Mouse (Mus musculus) heart, embryonic 14.5 days (tissue): ENCODE results near the gene Ppt2. TPM values are rescaled to one million over a fixed set of nuclear protein-coding genes. Genes with fewer than 3 reads are reported as not detected.

Source experiments
- ATAC-seq: fragments of 200-750 bp; cut with Nextera tagmentation; 2 replicates; pipeline ENCODE4 v1.8.0; 2017; ENCODE audit warnings: low read depth, moderate TSS enrichment; ENCODE audit not compliant: insufficient number of reproducible peaks, insufficient read depth, low FRiP score
- H3K27ac ChIP-seq, 2 experiments: fragments of 200-500 bp in 1 of 2; fragments of 300-500 bp in 1 of 2; sonication (generic) in 1 of 2; replicated peaks in 1 of 2; 2 replicates each; pipeline ENCODE4 v1.5.1; 2012 to 2014; ENCODE audit warnings: low read depth in 2 of 2, low read length in 2 of 2, control low read depth in 1 of 2, mild to moderate bottlenecking in 1 of 2, mixed read lengths in 1 of 2; ENCODE audit not compliant: control insufficient read depth in 1 of 2, insufficient read depth in 1 of 2
- H3K27me3 ChIP-seq: fragments of 300-500 bp; sonication (generic); 2 replicates; pipeline ENCODE4 v1.6.1; 2014; ENCODE audit warnings: mild to moderate bottlenecking, low read length, control low read depth; ENCODE audit not compliant: control insufficient read depth, insufficient read depth
- H3K36me3 ChIP-seq: fragments of 300-500 bp; sonication (generic); 2 replicates; pipeline ENCODE4 v1.6.1; 2014; ENCODE audit warnings: mild to moderate bottlenecking, control low read depth, low read length, mixed read lengths; ENCODE audit not compliant: control insufficient read depth, insufficient read depth
- H3K4me1 ChIP-seq, 2 experiments: fragments of 200-500 bp in 1 of 2; fragments of 300-500 bp in 1 of 2; sonication (generic) in 1 of 2; 2 replicates each; pipeline ENCODE4 v1.6.1; 2012 to 2014; ENCODE audit warnings: low read length in 2 of 2, control low read depth in 1 of 2, mixed read lengths in 1 of 2; ENCODE audit not compliant: control insufficient read depth in 2 of 2, insufficient read depth in 2 of 2
- H3K4me2 ChIP-seq: fragments of 300-500 bp; sonication (generic); 2 replicates; pipeline ENCODE4 v1.6.1; 2014; ENCODE audit warnings: mild to moderate bottlenecking, low read length
- H3K4me3 ChIP-seq, 2 experiments: fragments of 200-500 bp in 1 of 2; fragments of 300-500 bp in 1 of 2; sonication (generic) in 1 of 2; 2 replicates each; pipeline ENCODE4 v1.5.1; 2012 to 2014; ENCODE audit warnings: low read length in 2 of 2, mild to moderate bottlenecking in 2 of 2, control low read depth in 1 of 2, low read depth in 1 of 2, moderate library complexity in 1 of 2; ENCODE audit not compliant: control insufficient read depth in 1 of 2, insufficient read depth in 1 of 2
- H3K9ac ChIP-seq: fragments of 300-500 bp; sonication (generic); 2 replicates; pipeline ENCODE4 v1.6.1; 2014; ENCODE audit warnings: mild to moderate bottlenecking, low read length
- H3K9me3 ChIP-seq: fragments of 300-500 bp; sonication (generic); 2 replicates; pipeline ENCODE4 v1.6.1; 2016; ENCODE audit warnings: low read length, control low read depth; ENCODE audit not compliant: control insufficient read depth
- WGBS: fragments of 180-500 bp; shearing (Covaris S2); extraction: QIAGEN DNeasy Blood & Tissue Kit; methylation state at CpG from one replicate; pipeline ENCODE4 v1.1.7; 2014; 5-methylcytosine and 5-hydroxymethylcytosine counted together
- polyA plus RNA-seq: library from polyadenylated mRNA; unstranded; fragments of >200 nt; fragmentation: Nextera tagmentation; extraction: Ambion mirVana; gene quantifications from 2 replicates; pipeline ENCODE4 v1.2.1, GENCODE M21; 2014

The Ppt2 gene
- polyA plus RNA-seq, 1 experiment from 2014 or later = 33.3 TPM

GRCm38 (mm10) chr17:34589206-34589605 is 39.1 kb downstream of the Ppt2 start:
- Histone ChIP-seq H3K9me3 (no peaks in the 10 kb centered on the region), H3K27me3 (no peaks in the 10 kb centered on the region), H3K27ac (peak overlapping the region; percentile 33 to 44; a peak in 2 of 4 replicates), H3K4me3 (no peak overlapping the region), H3K36me3 (peaks cover 4% of the 10 kb centered on the region), H3K4me2 (peak overlapping the region; percentile 92), H3K4me1 (peaks cover 27 to 56% of the 10 kb centered on the region in 2 experiments), H3K9ac (no peak overlapping the region; the same call in 1 of the 2 replicates)
- no peak for ATAC-seq
- WGBS = 44% methylated on average over 7 of the region's 7 CpGs

- H3K9me3 ChIP-seq = no peaks in the 10 kb centered on the region
- no peak overlapping the region for H3K4me3 ChIP-seq
- H3K27ac ChIP-seq = peak overlapping the region in 1 of 2 experiments; percentile 92; a peak in 1 of 4 replicates
- H3K9ac ChIP-seq = no peak overlapping the region
- 0 out of 2 replicates have a peak overlapping the region, but pooled peaks have one; percentile 97 for H3K4me2 ChIP-seq
- H3K36me3 ChIP-seq = no peaks in the 10 kb centered on the region; the same call in 1 of the 2 replicates
- peaks cover 23 to 52% of the 10 kb centered on the region in 2 experiments for H3K4me1 ChIP-seq
- ATAC-seq = no peak
- no peaks in the 10 kb centered on the region for H3K27me3 ChIP-seq
- 60% methylated on average over 3 of the region's 3 CpGs for WGBS
Observed at GRCm38 (mm10) chr17:34588767-34589166, 39.5 kb downstream of the Ppt2 start.

GRCm38 (mm10) chr17:34587814-34588213 is 40.5 kb downstream of the Ppt2 start:
- no peak for ATAC-seq
- Histone ChIP-seq H3K4me3 (peak overlapping the region; percentile 65 to 73), H3K9me3 (no peaks in the 10 kb centered on the region), H3K4me1 (peaks cover 23 to 44% of the 10 kb centered on the region in 2 experiments), H3K27ac (peak overlapping the region; percentile 75 to 92), H3K9ac (peak overlapping the region; percentile 86), H3K36me3 (no peaks in the 10 kb centered on the region), H3K27me3 (no peaks in the 10 kb centered on the region), H3K4me2 (peak overlapping the region; percentile 97)
- 2% methylated on average over 19 of the region's 19 CpGs for WGBS

DNA sequence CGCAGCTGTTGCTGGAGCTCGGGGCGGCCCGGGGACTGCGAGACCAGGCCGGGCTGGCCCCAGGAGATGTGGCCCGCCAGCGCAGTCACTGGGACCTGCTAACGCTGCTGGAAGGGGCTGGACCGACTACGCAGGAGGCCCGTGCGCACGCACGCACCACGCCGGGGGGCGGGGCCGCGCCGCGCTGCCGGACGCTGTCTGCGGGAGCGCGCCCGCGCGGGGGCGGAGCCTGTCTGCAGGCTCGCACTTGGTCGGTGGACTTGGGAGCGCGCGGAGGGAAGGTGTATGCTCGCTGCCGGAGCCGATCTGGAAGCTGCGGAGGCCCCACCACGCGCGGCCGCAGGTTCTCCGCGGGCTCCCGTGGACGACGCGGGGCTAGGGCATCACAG is 40.9 kb downstream of the Ppt2 start:
- ATAC-seq = peak; percentile 83
- H3K9me3 ChIP-seq = no peaks in the 10 kb centered on the region
- H3K4me1 ChIP-seq = peaks cover 23 to 43% of the 10 kb centered on the region in 2 experiments
- peak overlapping the region; percentile 97 for H3K4me2 ChIP-seq
- H3K4me3 ChIP-seq = peak overlapping the region; percentile 65 to 73
- WGBS = 0% methylated on average over 50 of the region's 50 CpGs
- H3K36me3 ChIP-seq = no peaks in the 10 kb centered on the region
- peak overlapping the region; percentile 81 to 92 for H3K27ac ChIP-seq
- H3K27me3 ChIP-seq = no peaks in the 10 kb centered on the region
- peak overlapping the region; percentile 86 for H3K9ac ChIP-seq

DNA sequence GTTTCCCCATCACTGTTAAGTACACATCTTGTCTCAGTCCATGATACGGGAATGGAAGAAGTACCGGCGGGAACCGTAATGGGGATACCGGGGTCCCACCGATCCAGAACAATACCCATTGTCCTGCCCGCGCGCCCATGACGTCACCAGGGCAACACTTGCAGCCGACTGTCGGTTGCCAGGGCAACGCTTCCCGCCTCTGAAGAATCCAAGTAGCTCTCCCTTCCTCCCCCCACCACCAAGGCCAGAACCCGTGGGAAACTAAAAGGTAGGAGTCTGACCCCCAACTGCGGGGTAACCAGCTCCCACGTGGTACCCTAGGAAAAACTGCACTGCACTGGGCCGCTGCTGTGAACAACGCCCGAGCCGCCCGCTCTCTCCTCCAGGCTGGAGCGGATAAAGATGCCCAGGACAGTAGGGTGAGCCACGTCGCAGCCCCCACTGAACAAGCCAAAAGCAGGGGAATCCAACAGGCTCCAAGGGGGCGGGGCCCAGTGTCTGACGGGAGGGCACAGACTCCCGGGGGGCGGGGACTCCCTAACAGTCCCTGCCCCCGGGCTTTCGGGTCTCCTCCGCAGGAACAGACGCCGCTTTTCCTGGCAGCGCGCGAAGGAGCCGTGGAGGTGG is 41.4 kb downstream of the Ppt2 start:
- ATAC-seq = peak; percentile 81
- WGBS = 0% methylated on average over 38 of the region's 38 CpGs
- no peaks in the 10 kb centered on the region for H3K36me3 ChIP-seq
- peaks cover 23 to 43% of the 10 kb centered on the region in 2 experiments for H3K4me1 ChIP-seq
- H3K9ac ChIP-seq = peak overlapping the region; percentile 86
- no peaks in the 10 kb centered on the region for H3K27me3 ChIP-seq
- peak overlapping the region; percentile 97 for H3K4me2 ChIP-seq
- peak overlapping the region; percentile 65 to 73 for H3K4me3 ChIP-seq
- no peaks in the 10 kb centered on the region for H3K9me3 ChIP-seq
- peak overlapping the region; percentile 81 to 92 for H3K27ac ChIP-seq

DNA sequence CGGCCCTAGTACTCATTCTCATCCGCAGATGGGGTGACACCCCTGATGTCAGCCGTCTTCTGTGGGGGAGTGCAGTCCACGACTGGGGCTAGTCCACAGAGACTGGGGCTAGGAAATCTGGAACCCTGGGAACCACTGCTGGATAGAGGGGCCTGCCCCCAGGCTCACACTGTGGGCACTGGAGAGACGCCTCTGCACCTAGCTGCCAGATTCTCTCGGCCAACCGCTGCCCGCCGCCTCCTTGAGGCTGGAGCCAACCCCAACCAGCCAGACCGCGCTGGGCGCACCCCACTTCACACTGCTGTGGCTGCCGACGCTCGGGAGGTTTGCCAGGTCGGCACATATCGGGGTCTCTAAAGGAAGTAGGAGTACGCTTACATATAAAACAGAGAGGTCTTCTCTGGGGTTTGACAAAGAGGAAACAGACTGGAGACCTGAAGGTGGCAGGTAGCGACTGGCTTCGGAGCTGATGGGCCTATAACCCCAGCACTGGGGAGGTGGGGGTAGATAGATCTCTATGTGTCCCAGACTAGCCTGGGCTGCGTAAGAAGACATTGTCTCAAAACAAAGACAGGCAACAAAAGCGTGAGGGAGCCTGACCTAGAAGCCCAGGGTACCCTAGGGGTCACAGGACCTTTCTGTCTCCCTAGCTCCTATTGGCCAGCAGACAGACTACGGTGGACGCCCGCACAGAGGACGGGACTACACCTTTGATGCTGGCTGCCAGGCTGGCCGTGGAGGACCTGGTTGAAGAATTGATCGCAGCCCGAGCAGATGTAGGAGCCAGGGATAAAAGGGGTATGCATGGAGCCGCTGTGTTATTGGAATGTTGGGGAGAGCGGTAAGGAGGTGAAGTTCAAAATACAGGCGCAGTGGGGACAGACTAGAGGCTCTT is 42.2 kb downstream of the Ppt2 start:
- H3K9ac ChIP-seq = peak overlapping the region; percentile 86
- no peaks in the 10 kb centered on the region for H3K27me3 ChIP-seq
- no peak for ATAC-seq
- H3K4me2 ChIP-seq = peak overlapping the region; percentile 97
- peak overlapping the region; percentile 81 to 92 for H3K27ac ChIP-seq
- 31% methylated on average over 32 of the region's 32 CpGs for WGBS
- no peaks in the 10 kb centered on the region for H3K36me3 ChIP-seq
- H3K4me1 ChIP-seq = peaks cover 17 to 37% of the 10 kb centered on the region in 2 experiments
- no peaks in the 10 kb centered on the region for H3K9me3 ChIP-seq
- H3K4me3 ChIP-seq = peak overlapping the region; percentile 65 to 73

DNA sequence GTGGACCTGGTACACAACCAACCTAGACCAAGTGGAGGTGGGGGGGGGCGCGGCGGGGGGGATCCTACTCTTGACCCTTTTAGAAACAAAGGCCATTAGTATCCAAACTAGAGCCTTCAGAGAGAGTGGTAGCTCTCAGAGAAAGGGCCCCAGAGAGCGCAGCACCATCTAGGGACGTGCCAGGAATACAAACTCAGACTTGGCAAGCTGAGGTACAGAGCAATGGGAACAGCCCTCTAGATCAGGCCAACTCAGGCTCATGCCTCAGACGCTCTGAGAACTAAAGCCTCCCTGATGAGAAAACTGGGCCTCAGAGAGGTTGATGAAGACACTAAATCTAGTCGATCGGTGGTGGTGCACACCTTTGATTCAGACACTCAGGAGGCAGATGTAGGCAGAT is 43.2 kb downstream of the Ppt2 start:
- H3K27me3 ChIP-seq = no peaks in the 10 kb centered on the region
- H3K4me1 ChIP-seq = peaks cover 13 to 28% of the 10 kb centered on the region in 2 experiments
- WGBS = 84% methylated on average over 8 of the region's 8 CpGs
- H3K4me3 ChIP-seq = no peak overlapping the region
- no peak overlapping the region for H3K9ac ChIP-seq
- no peak overlapping the region for H3K4me2 ChIP-seq
- H3K36me3 ChIP-seq = no peaks in the 10 kb centered on the region
- ATAC-seq = no peak
- no peaks in the 10 kb centered on the region for H3K9me3 ChIP-seq
- H3K27ac ChIP-seq = no peak overlapping the region
